Mouse (Mus musculus) myocyte (in vitro differentiated cells): ENCODE data around the gene Copg2.

ENCODE experiments used
- CEBPB ChIP-seq: IDR thresholded peaks from 2 replicates; pipeline ENCODE4 v1.6.1; 2011; ENCODE audit warnings: mild to moderate bottlenecking, moderate library complexity; ENCODE audit not compliant: poor library complexity, insufficient read depth, severe bottlenecking
- POLR2A ChIP-seq: IDR thresholded peaks from one replicate; pipeline ENCODE4 v1.6.1; 2011; ENCODE audit warnings: low read depth, mild to moderate bottlenecking, control low read depth, moderate library complexity; ENCODE audit not compliant: insufficient read length
- POLR2AphosphoS2 ChIP-seq: IDR thresholded peaks from one replicate; pipeline ENCODE4 v1.6.1; 2011; ENCODE audit warnings: low read depth, control low read depth; ENCODE audit not compliant: insufficient read length
- TCF12 ChIP-seq: IDR thresholded peaks from one replicate; pipeline ENCODE4 v1.6.1; 2011; ENCODE audit warnings: mild to moderate bottlenecking, control low read depth; ENCODE audit not compliant: poor library complexity, insufficient read depth, severe bottlenecking

- TF ChIP-seq POLR2A, result no peak
- TF ChIP-seq POLR2AphosphoS2, result no peak
- no peak for TF ChIP-seq CEBPB
- TF ChIP-seq TCF12, result no peak
Measured at GRCm38 (mm10) chr6:30703476-30703875, 193.1 kb downstream of the Copg2 start.
